Mouse (Mus musculus) lung, embryonic 16.5 days (tissue): ENCODE data around the gene Micall2. TPM values are rescaled to one million over a fixed set of nuclear protein-coding genes. Genes with fewer than 3 reads are reported as not detected.

Source experiments
- ATAC-seq: fragments of 200-750 bp; cut with Nextera tagmentation; 2 replicates; pipeline ENCODE4 v1.8.0; 2017; ENCODE audit warnings: low read depth, mild to moderate bottlenecking, moderate library complexity
- H3K27ac ChIP-seq: fragments of 300-500 bp; sonication (generic); 2 replicates; pipeline ENCODE4 v1.5.1; 2014; ENCODE audit warnings: mild to moderate bottlenecking, control low read depth, low read length
- H3K27me3 ChIP-seq: fragments of 300-500 bp; sonication (generic); 2 replicates; pipeline ENCODE4 v1.6.1; 2014; ENCODE audit warnings: low read depth, low read length, mixed read lengths; ENCODE audit not compliant: control insufficient read depth, insufficient read depth
- H3K36me3 ChIP-seq: fragments of 300-500 bp; sonication (generic); 2 replicates; pipeline ENCODE4 v1.6.1; 2014; ENCODE audit warnings: low read length; ENCODE audit not compliant: control insufficient read depth, insufficient read depth
- H3K4me1 ChIP-seq: fragments of 300-500 bp; sonication (generic); replicated peaks from 2 replicates; pipeline ENCODE4 v1.6.1; 2014; ENCODE audit warnings: low read length, mixed read lengths; ENCODE audit not compliant: control insufficient read depth, insufficient read depth
- H3K4me2 ChIP-seq: fragments of 300-500 bp; sonication (generic); 2 replicates; pipeline ENCODE4 v1.6.1; 2014; ENCODE audit warnings: low read depth, low read length, control low read depth
- H3K4me3 ChIP-seq: fragments of 300-500 bp; sonication (generic); 2 replicates; pipeline ENCODE4 v1.5.1; 2014; ENCODE audit warnings: mild to moderate bottlenecking, low read length, control low read depth
- H3K9ac ChIP-seq: fragments of 300-500 bp; sonication (generic); 2 replicates; pipeline ENCODE4 v1.6.1; 2014; ENCODE audit warnings: low read length, control low read depth
- H3K9me3 ChIP-seq: fragments of 300-500 bp; sonication (generic); 2 replicates; pipeline ENCODE4 v1.6.1; 2016; ENCODE audit warnings: low read length; ENCODE audit not compliant: control insufficient read depth
- WGBS: fragments of 180-500 bp; shearing (Covaris S2); extraction: QIAGEN DNeasy Blood & Tissue Kit; methylation state at CpG from one replicate; pipeline ENCODE4 v1.1.7; 2014; 5-methylcytosine and 5-hydroxymethylcytosine counted together
- polyA plus RNA-seq: library from polyadenylated mRNA; unstranded; fragments of >200 nt; fragmentation: Nextera tagmentation; extraction: Ambion mirVana; gene quantifications from 2 replicates; pipeline ENCODE4 v1.2.1, GENCODE M21; 2015

The Micall2 gene
- polyA plus RNA-seq, 1 experiment from 2014 or later: 4.0 TPM

GRCm38 (mm10) chr5:139690791-139691190 lies 45.3 kb downstream of the Micall2 start:
- Histone ChIP-seq H3K27ac (no peak overlapping the region), H3K36me3 (no peaks in the 10 kb centered on the region), H3K4me2 (no peak overlapping the region), H3K9ac (no peak overlapping the region), H3K27me3 (no peaks in the 10 kb centered on the region), H3K4me3 (no peak overlapping the region), H3K4me1 (peaks cover 12% of the 10 kb centered on the region; the same call in 1 of the 2 replicates), H3K9me3 (peaks cover 2% of the 10 kb centered on the region; the same call in 1 of the 2 replicates)
- ATAC-seq: no peak
- 75% methylated on average over 9 of the region's 9 CpGs for WGBS

- no peak overlapping the region for H3K27ac ChIP-seq
- H3K4me1 ChIP-seq: peaks cover 9% of the 10 kb centered on the region; the same call in 1 of the 2 replicates
- no peak overlapping the region for H3K9ac ChIP-seq
- H3K4me2 ChIP-seq: no peak overlapping the region
- no peak for ATAC-seq
- 0 out of 2 replicates have a peak, but pooled peaks cover 3% of the 10 kb centered on the region for H3K27me3 ChIP-seq
- no peaks in the 10 kb centered on the region for H3K36me3 ChIP-seq
- WGBS: 76% methylated on average over 12 of the region's 12 CpGs
- H3K9me3 ChIP-seq: no peaks in the 10 kb centered on the region
- no peak overlapping the region for H3K4me3 ChIP-seq
Measured at GRCm38 (mm10) chr5:139688356-139688755, 47.8 kb downstream of the Micall2 start.

GRCm38 (mm10) chr5:139687646-139688045 lies 48.5 kb downstream of the Micall2 start:
- Histone ChIP-seq H3K9ac (no peak overlapping the region), H3K27me3 (peaks cover 4% of the 10 kb centered on the region; the same call in 1 of the 2 replicates), H3K4me1 (peaks cover 9% of the 10 kb centered on the region; the same call in 1 of the 2 replicates), H3K27ac (no peak overlapping the region), H3K36me3 (no peaks in the 10 kb centered on the region), H3K4me2 (no peak overlapping the region), H3K9me3 (no peaks in the 10 kb centered on the region), H3K4me3 (no peak overlapping the region)
- no peak for ATAC-seq
- 12% methylated on average over 13 of the region's 13 CpGs for WGBS

GRCm38 (mm10) chr5:139686530-139687249 lies 49.4 kb downstream of the Micall2 start:
- peak overlapping the region; percentile 29 for H3K27ac ChIP-seq
- H3K36me3 ChIP-seq: no peaks in the 10 kb centered on the region
- H3K9ac ChIP-seq: peak overlapping the region; percentile 54
- ATAC-seq: peak; percentile 90
- H3K4me3 ChIP-seq: no peak overlapping the region
- peaks cover 12% of the 10 kb centered on the region for H3K27me3 ChIP-seq
- H3K4me2 ChIP-seq: 0 out of 2 replicates have a peak overlapping the region, but pooled peaks have one; percentile 2
- peaks cover 17% of the 10 kb centered on the region for H3K4me1 ChIP-seq
- 17% methylated on average over 21 of the region's 21 CpGs for WGBS
- no peaks in the 10 kb centered on the region for H3K9me3 ChIP-seq

- Histone ChIP-seq H3K27me3 (peaks cover 13% of the 10 kb centered on the region), H3K27ac (no peak overlapping the region), H3K9me3 (no peaks in the 10 kb centered on the region), H3K36me3 (no peaks in the 10 kb centered on the region), H3K9ac (no peak overlapping the region), H3K4me2 (no peak overlapping the region), H3K4me3 (no peak overlapping the region), H3K4me1 (peaks cover 17% of the 10 kb centered on the region)
- no peak for ATAC-seq
- 3% methylated on average over 2 of the region's 2 CpGs for WGBS
Measured at GRCm38 (mm10) chr5:139683228-139683627, 52.9 kb downstream of the Micall2 start.

- WGBS: 4% methylated on average over 7 of the region's 7 CpGs
Measured at GRCm38 (mm10) chr5:139682631-139682977, 53.5 kb downstream of the Micall2 start.

GRCm38 (mm10) chr5:139681832-139682630 lies 54.1 kb downstream of the Micall2 start:
- peak; percentile 32; the same call in 1 of the 2 replicates for ATAC-seq

More at GRCm38 (mm10) chr5:139682631-139682977, 53.5 kb downstream of the Micall2 start:
- Histone ChIP-seq H3K9me3 (no peaks in the 10 kb centered on the region), H3K27ac (no peak overlapping the region), H3K27me3 (peaks cover 13% of the 10 kb centered on the region), H3K9ac (no peak overlapping the region), H3K4me3 (no peak overlapping the region), H3K4me2 (no peak overlapping the region), H3K36me3 (no peaks in the 10 kb centered on the region), H3K4me1 (peaks cover 17% of the 10 kb centered on the region)
- no peak for ATAC-seq

GRCm38 (mm10) chr5:139675707-139675967 lies 60.5 kb downstream of the Micall2 start:
- Histone ChIP-seq H3K27ac (no peak overlapping the region), H3K36me3 (no peaks in the 10 kb centered on the region), H3K9me3 (no peaks in the 10 kb centered on the region), H3K4me1 (peaks cover 2% of the 10 kb centered on the region; the same call in 1 of the 2 replicates), H3K27me3 (peaks cover 20% of the 10 kb centered on the region), H3K4me2 (no peak overlapping the region), H3K4me3 (no peak overlapping the region), H3K9ac (no peak overlapping the region)
- ATAC-seq: peak; percentile 55

More at GRCm38 (mm10) chr5:139681832-139682630, 54.1 kb downstream of the Micall2 start:
- Histone ChIP-seq H3K9me3 (no peaks in the 10 kb centered on the region), H3K4me2 (no peak overlapping the region), H3K9ac (no peak overlapping the region), H3K36me3 (no peaks in the 10 kb centered on the region), H3K4me3 (no peak overlapping the region), H3K27me3 (peaks cover 13% of the 10 kb centered on the region), H3K27ac (no peak overlapping the region), H3K4me1 (peaks cover 16% of the 10 kb centered on the region)
- 4% methylated on average over 20 of the region's 20 CpGs for WGBS

- Histone ChIP-seq H3K4me3 (no peak overlapping the region), H3K9ac (no peak overlapping the region), H3K27me3 (peaks cover 22% of the 10 kb centered on the region), H3K36me3 (no peaks in the 10 kb centered on the region), H3K9me3 (no peaks in the 10 kb centered on the region), H3K4me2 (no peak overlapping the region), H3K4me1 (peaks cover 2% of the 10 kb centered on the region; the same call in 1 of the 2 replicates), H3K27ac (no peak overlapping the region)
- WGBS: 19% methylated on average over 13 of the region's 13 CpGs
- ATAC-seq: peak; percentile 61; the same call in 1 of the 2 replicates
Measured at GRCm38 (mm10) chr5:139674940-139675706, 61.0 kb downstream of the Micall2 start.
